Mouse (Mus musculus): ENCODE results near the gene Gm5640. TPM values are rescaled to one million over a fixed set of nuclear protein-coding genes. Genes with fewer than 3 reads are reported as not detected.
"Not testable (repeated sequence)": the region's sequence is repeated elsewhere in the genome, so short reads cannot be mapped to it uniquely, and the experiment has no call there.

Gene Gm5640
- 1.3 and 2.0 TPM in 2 replicates for polyA plus RNA-seq (2012; rRNA removed)

GRCm38 (mm10) chrX:74645466-74646323 lies at the start of gene Gm5640:
Gm5640 (minus strand) TSS chrX:74645635.
- not testable (repeated sequence) for H3K27me3 ChIP-seq (ENCODE audit: control insufficient read depth, insufficient read depth, low read length); H3K4me1 ChIP-seq (ENCODE audit: control insufficient read depth, insufficient read depth, low read length); H3K4me3 ChIP-seq (ENCODE audit: control insufficient read depth, low read depth, low read length); H3K27ac ChIP-seq (ENCODE audit: control insufficient read depth, insufficient read depth, low read depth, low read length); H3K36me3 ChIP-seq (ENCODE audit: control insufficient read depth, insufficient read depth, low read length)

GRCm38 (mm10) chrX:74646393-74646792 lies 958 bp upstream of the Gm5640 start:
- H3K4me1 ChIP-seq (ENCODE audit: control insufficient read depth, insufficient read depth, low read length); H3K27me3 ChIP-seq (ENCODE audit: control insufficient read depth, insufficient read depth, low read length); H3K4me3 ChIP-seq (ENCODE audit: control insufficient read depth, low read depth, low read length); H3K36me3 ChIP-seq (ENCODE audit: control insufficient read depth, insufficient read depth, low read length); H3K27ac ChIP-seq (ENCODE audit: control insufficient read depth, insufficient read depth, low read depth, low read length): not testable (repeated sequence)

- Histone ChIP-seq H3K27me3 (ENCODE audit: control insufficient read depth, insufficient read depth, low read length) (no peaks in the 10 kb centered on the region), H3K4me1 (ENCODE audit: control insufficient read depth, insufficient read depth, low read length) (no peaks in the 10 kb centered on the region), H3K4me3 (ENCODE audit: control insufficient read depth, low read depth, low read length) (no peak within 1 kb of the TSS), H3K36me3 (ENCODE audit: control insufficient read depth, insufficient read depth, low read length) (no peaks in the 10 kb centered on the region), H3K27ac (ENCODE audit: control insufficient read depth, insufficient read depth, low read depth, low read length) (no peak within 1 kb of the TSS)
- TF ChIP-seq CTCF (IDR thresholded peaks at IDR 0.05; ENCODE audit: control insufficient read depth, insufficient read depth, insufficient replicate concordance, low read depth, low read length) (no peak), POLR2A (IDR thresholded peaks at IDR 0.05; ENCODE audit: control insufficient read depth, low read depth, low read length) (no peak)
Measured at GRCm38 (mm10) chrX:74592379-74592778, 53.1 kb downstream of the Gm5640 start, which contains the start of gene Olfr1325. Olfr1325 (plus strand) TSS chrX:74592679.

Other genes starting within 250 kb of the Gm5640 start
- gene G6pdx, start 216.4 kb downstream of the Gm5640 start, polyA plus RNA-seq (2012; rRNA removed), result 6.9 and 7.7 TPM in 2 replicates
- 26.3 and 26.6 TPM in 2 replicates for gene Gm6880, start 164.2 kb downstream of the Gm5640 start, polyA plus RNA-seq (2012; rRNA removed)
- gene Olfr1326-ps1, start 70.7 kb downstream of the Gm5640 start, polyA plus RNA-seq (2012; rRNA removed), result not detected in 2 replicates
- gene Olfr1325, start 53.0 kb downstream of the Gm5640 start, polyA plus RNA-seq (2012; rRNA removed), result not detected in 2 replicates
- 8.8 and 10.8 TPM in 2 replicates for gene Gm6890, start 95.3 kb upstream of the Gm5640 start, polyA plus RNA-seq (2012; rRNA removed)
- 2.9 and 3.8 TPM in 2 replicates for gene Gm5936, start 191.6 kb upstream of the Gm5640 start, polyA plus RNA-seq (2012; rRNA removed)

All from testis, adult 2 months (tissue).